Mouse (Mus musculus) embryonic stem cell, embryonic (primary cell): ENCODE data around the gene Atg4d.

Source experiments
- CTCF ChIA-PET, 4 experiments: fragments of 300-600 bp in 2 of 4; fragments of 350-600 bp in 2 of 4; sonication (Branson Sonifier 250); formaldehyde crosslinking; loops; one replicate each; lab custom pipeline; 2022; ENCODE audit warnings: inconsistent platforms in 2 of 4; lab: Charles Lee
- POLR2A ChIA-PET, 4 experiments: fragments of 300-600 bp in 2 of 4; fragments of 350-600 bp in 2 of 4; sonication (Branson Sonifier 250); formaldehyde crosslinking; loops; one replicate each; lab custom pipeline; 2022; ENCODE audit warnings: antibody characterized with exemption in 4 of 4, inconsistent platforms in 1 of 4; lab: Charles Lee

Gene Atg4d

GRCm38 (mm10) chr9:21320280-21320618 is 55.2 kb downstream of the Atg4d start:
- POLR2A ChIA-PET, result interaction anchor here in 3 of 4 experiments (0.5 to 2.8 kb wide), 15 partner anchors 9 to 442 kb away, joined by 3 to 13 read pairs (median 5); partner anchors contain the start of genes Ap1m2 (in 1 of the 3), Cdkn2d (in 1 of the 3), Kri1 (in 1 of the 3) and Tmed1 (in 1 of the 3)
- CTCF ChIA-PET, result interaction anchor here (0.5 to 1.7 kb wide), 8 partner anchors 13 to 169 kb away, joined by 3 to 13 read pairs (median 4); no protein-coding TSS in a partner anchor

DNA sequence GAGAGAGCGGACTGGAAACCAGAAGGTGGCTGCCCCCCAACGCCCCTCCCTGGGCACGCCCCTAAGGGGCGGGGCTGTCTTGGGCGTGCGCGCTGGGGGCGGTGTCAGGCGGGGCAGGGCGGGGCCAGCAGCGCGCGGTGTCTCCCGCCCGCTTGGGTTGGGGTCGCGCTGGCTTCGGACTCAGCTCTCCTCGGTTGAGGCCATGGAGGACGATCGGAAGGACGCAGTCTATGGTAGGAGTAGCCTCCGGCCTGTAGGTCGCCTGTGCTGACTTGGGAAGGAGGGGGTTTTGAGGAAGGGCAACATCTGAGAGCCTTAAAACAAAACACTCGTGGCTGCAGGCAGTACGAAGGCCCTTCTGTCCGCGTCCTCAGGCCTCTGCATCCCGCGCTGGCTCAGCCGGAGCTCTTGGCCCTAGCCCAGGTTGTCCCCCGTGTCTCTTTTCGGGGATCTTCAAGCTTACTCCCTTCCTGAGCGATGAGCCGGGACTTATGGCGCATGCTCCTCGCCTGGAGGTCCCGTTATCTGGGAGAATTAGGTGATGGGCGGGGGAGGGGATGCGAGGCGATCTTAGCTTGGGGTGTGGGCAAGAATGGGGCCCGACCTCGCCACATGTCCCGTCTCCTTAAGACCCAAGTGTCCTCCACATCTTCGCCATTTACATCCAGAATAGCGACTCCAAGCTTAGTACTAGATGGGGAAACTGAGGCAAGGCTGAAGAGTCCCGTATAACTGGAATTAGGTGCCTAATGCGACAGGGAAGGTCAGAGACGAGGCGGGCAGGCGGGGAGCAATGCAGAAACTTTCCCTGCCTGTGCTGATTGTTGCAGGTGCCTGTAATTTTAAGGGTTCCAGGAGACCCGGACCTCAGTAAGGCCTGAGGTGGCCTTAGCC is 55.8 kb downstream of the Atg4d start, which contains the start of gene Slc44a2:
TSS of gene Slc44a2 (plus strand) at position 80 of the 894 bp plus-strand sequence.
- POLR2A ChIA-PET, result interaction anchor here in 3 of 4 experiments (0.5 to 3.2 kb wide), 28 partner anchors 9 to 443 kb away, joined by 3 to 13 read pairs (median 4); partner anchors contain the start of genes Cdkn2d (in 3 of the 3), Ap1m2 (in 1 of the 3), Atg4d (in 1 of the 3) and Gm38431 (in 1 of the 3)
- CTCF ChIA-PET, result interaction anchor here (0.5 to 1.9 kb wide), 12 partner anchors 8 to 313 kb away, joined by 3 to 13 read pairs (median 4); partner anchors contain the start of gene Cdkn2d (in 1 of the 4)

DNA sequence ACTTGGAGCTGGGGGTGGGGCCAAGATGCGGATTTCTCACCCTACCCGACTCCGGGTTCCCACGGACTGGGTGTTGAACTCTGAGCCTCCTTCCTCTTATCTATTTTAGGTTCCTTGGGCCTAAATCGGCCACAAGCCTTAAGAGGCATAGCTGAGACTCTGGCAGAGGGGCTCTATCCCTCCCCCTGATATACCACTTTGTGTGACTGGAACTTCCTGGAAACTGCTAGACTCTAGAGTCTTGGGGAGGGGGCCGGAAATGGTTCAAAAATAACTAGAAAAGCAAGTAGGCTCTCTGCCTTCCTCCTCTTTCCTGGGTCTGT is 56.4 kb downstream of the Atg4d start:
- ChIA-PET CTCF (interaction anchor here in 2 of 4 experiments (0.7 to 1.9 kb wide), 7 partner anchors 9 to 313 kb away, joined by 3 to 13 read pairs (median 5); partner anchors contain the start of gene Cdkn2d (in 1 of the 2)), POLR2A (interaction anchor here in 3 of 4 experiments (0.8 to 3.2 kb wide), 22 partner anchors 8 to 230 kb away, joined by 3 to 13 read pairs (median 4); partner anchors contain the start of genes Cdkn2d (in 3 of the 3), Ap1m2 (in 1 of the 3), Atg4d (in 1 of the 3) and Gm38431 (in 1 of the 3))

- ChIA-PET POLR2A (interaction anchor here in 2 of 4 experiments (1.1 to 3.2 kb wide), 10 partner anchors 10 to 140 kb away, joined by 3 to 13 read pairs (median 6); partner anchors contain the start of genes Cdkn2d (in 2 of the 2) and Kri1 (in 1 of the 2)), CTCF (interaction anchor here in 3 of 4 experiments (0.6 to 1.9 kb wide), 4 partner anchors 31 to 224 kb away, joined by 4 to 6 read pairs (median 6); partner anchors contain the start of gene Cdkn2d (in 1 of the 3))
Measured at GRCm38 (mm10) chr9:21322211-21322916, 57.3 kb downstream of the Atg4d start.

- ChIA-PET CTCF (interaction anchor here (0.6 to 1.2 kb wide), 12 partner anchors 10 to 437 kb away, joined by 3 to 13 read pairs (median 4); partner anchors contain the start of genes Cdkn2d (in 1 of the 4) and Spc24 (in 1 of the 4)), POLR2A (interaction anchor here in 2 of 4 experiments (0.6 to 3.2 kb wide), 9 partner anchors 9 to 133 kb away, joined by 3 to 13 read pairs (median 6); partner anchors contain the start of gene Cdkn2d (in 2 of the 2))
Measured at GRCm38 (mm10) chr9:21322917-21323297, 57.8 kb downstream of the Atg4d start.

DNA sequence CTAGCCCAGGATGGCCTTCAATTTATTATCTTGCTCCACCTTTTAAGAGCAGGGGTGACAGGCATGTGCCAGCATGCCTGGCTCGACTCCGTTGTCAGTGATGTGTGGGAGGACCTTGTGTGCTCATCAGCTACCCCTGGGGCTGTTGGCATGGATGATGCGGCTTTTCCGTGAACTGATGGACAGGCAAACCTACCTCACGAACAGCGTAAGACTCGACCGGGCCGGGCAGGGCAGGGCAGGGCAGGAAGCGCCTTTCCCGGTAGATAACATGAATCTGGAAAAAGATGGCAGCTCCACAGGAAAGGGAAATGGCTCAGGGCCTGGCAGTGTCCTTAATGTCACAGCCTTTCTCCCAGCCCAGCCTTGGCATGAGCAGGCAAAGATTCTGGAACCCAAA is 59.2 kb downstream of the Atg4d start:
- CTCF ChIA-PET, result interaction anchor here in 2 of 4 experiments (1.0 to 1.2 kb wide), 2 partner anchors 33 kb away, joined by 3 to 6 read pairs; no protein-coding TSS in a partner anchor

More for the DNA sequence above, 59.2 kb downstream of the Atg4d start:
- POLR2A ChIA-PET, result interaction anchor here in 1 of 4 experiments (0.7 to 1.8 kb wide), 6 partner anchors 11 to 400 kb away, joined by 3 to 7 read pairs (median 4); partner anchors contain the start of gene Cdkn2d
